Mouse (Mus musculus) liver, embryonic 14.5 days (tissue): ENCODE results near the gene B3galt5.

Experiments used
- CTCF ChIP-seq: IDR thresholded peaks from 2 replicates; pipeline ENCODE4 v1.5.1; 2016; ENCODE audit warnings: antibody characterized with exemption, low read depth, control low read depth
- EP300 ChIP-seq: IDR thresholded peaks from 2 replicates; pipeline ENCODE4 v1.6.1; 2016; ENCODE audit warnings: antibody characterized with exemption, low read depth

- no peak for TF ChIP-seq CTCF
- no peak for TF ChIP-seq EP300
These were observed 22.6 kb upstream of the B3galt5 start for GRCm38 (mm10) chr16:96213027-96213426.
